Mouse (Mus musculus) 3T3-L1 (cell line): ENCODE measurements around the gene Gfra1.

Source experiments
- DNase-seq: peaks from one replicate; pipeline ENCODE4 v3.0.0-alpha.2; 2015; ENCODE audit warnings: low read depth, low spot score

Gfra1 gene

DNA sequence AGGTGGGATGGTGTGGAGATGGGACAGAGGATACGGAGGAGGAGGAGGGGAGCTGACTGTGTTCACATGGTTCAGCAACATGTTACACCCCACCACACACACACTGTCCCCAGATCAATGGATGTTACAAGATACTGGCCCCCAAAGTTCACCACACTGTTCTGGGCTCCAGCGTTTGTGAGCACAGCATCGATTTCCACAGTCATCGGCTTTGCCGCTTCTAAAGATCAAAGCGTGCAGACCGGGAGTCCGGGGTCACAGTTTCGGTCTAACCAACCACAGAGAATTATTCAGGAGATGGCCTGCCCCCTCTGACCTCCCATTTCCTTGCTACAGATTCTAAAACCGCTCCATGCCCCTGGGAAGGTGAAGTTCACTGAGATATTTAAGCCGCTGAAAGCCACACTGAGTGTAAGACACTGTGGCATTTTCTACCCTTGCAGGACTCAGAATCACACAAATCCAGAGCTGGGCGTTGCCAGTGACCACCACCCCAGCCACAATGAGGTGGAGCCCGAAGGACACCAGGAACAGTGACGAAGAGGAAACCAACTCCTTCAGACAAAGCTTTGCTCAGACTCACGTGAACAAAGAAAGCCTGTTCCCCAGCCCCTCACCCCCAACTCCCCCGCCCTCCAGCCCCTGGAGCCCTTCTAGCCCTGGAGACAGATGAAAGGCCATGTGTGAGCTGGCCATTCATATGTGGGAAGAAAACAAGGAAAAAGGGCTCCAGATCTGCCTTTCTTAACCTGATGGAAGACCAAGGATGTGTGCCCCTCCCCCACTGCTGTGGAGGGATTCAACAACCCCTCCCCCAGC, 59.7 kb downstream of the Gfra1 start:
- DNase-seq, result no peak

DNA sequence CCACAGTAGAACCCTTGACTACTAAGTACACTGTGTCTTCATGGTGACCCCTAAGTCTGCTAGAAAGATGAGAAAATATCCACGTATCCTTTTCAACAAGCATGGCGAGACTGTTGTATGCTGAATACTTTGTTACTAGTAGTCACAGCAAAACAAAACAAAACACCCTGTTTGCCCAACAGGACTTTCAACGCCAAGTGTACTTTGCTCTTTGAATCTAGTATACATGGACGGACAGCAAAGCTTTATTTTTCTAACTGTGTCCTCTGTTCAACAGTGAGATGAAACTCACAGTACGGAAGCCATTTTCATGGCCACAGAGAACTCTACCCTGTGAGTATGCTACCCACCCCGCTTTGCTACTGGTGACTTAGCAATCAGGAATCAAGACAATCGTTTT, 62.6 kb downstream of the Gfra1 start:
- DNase-seq, result no peak

DNA sequence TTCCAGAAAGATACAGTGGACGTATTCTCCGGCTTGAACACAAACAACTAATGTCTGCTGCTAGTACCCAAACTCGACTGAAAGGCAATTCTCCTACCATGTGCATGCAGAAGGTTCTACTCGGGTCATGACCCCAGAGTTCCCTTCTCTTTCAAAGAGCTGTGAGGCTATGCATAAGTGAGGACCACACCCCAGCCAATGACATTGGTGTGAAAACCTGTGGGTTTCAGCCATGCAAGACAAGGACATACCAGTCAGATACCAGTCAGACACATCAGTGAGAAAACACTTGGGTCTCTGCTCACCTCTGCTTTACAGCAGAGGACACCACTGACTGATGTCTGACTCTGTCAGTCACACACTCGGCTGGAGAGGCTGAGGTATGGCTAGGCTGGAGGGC, 63.9 kb downstream of the Gfra1 start:
- no peak for DNase-seq

DNA sequence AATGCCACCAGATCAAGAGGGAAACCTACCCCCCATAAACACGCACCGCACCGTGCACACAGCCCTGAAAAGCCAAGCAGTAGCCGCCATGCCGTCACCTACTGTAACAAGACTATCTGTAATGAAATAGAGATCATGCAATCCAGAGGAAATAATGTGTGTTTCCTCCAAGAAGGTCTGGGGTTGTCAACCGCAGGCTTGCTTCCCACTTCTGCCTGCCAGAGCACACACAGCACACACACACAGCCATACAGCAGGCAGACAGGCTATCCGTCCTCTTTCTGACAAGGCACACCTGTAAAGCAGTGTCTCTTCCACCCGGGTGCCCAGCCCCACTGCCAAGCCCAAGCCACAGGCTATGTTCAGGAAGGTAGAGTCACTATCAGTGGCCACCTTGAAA, 66.2 kb downstream of the Gfra1 start:
- DNase-seq, result no peak

DNA sequence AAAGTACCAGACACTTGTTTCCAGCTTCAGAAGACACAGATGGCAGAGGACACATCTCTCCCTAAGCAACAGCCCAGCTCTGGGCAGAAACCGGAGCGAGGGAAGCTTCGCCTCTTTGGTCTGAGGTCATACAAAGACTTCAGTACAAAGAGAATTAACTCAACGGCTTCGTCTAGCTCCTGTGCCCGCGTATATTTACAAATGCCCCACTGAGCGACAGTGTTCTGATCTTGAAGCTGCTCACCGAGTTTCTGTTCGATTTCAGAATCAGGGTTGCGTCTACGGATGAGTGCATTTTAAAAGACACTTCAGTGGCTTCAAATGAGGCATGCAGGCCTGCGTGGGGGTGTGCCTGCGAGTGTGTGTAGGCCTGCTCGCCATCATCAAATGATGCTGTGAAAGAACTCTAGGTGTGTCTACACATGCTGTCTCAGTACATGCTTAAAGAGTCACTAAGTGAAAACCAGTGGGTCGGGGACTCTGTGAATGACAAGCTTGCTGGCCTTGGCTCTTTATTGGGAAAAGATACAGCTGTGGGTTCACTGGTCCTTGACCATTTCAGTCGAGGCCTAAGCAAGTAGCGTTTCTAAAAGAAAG, 66.8 kb downstream of the Gfra1 start:
- no peak for DNase-seq

DNA sequence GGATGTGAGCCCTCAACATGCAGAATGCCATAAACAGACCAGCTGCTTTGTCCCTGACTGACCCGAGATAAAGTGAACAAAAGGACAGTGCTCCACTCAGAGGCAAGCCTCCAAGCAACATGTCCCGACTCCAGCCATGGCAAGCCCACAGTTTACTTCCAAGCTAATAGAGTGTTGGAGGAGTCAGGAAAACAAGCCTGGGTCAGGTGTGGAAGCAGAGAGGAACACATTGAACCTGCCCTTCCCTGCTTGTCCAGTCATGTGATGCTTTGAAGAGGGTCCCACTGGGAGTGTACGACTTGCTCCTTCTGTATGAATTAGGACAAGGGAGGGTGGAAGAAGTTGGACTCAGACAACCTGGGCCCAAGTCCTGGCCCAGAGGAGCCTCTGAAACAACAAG, 72.4 kb downstream of the Gfra1 start:
- no peak for DNase-seq

DNA sequence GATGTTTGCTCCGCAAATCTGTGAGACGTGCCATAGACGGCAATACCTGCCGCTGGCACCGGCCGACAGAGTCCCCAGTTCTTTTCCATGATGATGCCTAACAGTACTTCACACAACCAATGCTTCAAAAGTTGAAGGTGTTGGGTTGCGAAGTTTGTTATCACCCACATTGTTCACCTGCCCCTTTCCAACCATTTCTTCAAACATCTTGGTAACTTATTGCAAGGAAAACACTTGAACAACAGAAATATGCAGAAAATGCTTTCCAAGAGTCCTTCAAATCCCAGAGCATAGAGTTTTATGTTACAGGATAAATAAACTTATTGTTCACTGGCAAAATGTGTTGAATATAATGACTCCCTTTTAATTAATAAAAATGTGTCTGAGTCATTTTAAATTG, 73.2 kb downstream of the Gfra1 start:
- DNase-seq, result no peak

DNA sequence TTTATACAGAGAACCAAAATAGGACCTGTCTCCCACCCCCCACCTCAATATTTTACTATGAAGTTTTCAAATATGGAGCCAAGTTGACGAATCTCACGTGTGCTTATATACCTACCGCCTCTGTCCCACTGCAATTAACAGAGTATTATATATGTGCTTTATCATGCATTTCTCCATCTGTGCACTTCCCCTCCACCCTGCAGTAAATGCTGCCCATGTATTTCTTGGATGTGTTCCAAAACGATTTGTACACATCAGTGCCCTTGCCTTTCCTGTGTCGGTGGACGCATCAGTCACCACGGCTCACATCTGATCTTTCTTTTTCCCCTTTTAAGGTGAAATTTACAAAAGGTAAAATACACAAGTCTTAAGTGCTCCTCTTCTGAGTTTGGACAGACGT, 77.7 kb downstream of the Gfra1 start:
- peak; percentile 4 for DNase-seq

DNA sequence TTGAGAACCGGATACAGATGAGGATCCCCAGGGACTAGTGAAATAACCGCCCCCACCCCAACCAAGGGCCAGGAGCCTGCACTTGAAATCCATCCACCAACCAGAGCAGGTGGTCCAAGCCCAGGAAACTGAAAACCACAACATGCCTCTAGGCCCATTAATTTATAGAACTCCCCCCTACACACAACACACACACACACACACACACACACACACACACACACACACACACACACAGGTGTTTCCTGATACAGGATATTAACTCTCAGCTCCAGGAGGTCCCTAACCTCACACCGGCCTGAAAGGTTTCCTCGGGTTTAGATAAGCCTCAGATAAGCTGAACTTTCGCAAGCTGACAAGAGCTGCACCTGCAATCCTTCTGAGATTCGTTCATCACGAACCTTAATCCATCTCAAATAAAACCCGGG, 79.0 kb downstream of the Gfra1 start:
- no peak for DNase-seq

DNA sequence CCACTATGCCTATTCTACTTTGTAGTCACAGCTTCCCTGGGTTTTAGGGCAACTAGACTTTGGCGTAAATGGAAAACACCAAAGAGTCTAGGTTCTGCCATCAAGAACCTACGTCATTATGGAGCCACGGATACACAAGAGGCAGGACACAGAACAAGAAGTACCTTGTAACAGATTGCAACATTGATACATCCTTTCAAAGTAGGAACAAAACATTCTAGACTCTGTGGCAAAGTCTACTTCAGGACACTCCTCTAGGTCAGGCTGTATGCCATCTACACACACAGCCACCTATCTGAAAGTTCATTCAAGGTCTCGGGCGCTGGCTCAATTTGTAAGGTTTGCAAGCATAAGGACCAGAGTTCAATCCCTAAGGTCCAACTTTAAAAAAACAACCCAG, 81.1 kb downstream of the Gfra1 start:
- no peak for DNase-seq

DNA sequence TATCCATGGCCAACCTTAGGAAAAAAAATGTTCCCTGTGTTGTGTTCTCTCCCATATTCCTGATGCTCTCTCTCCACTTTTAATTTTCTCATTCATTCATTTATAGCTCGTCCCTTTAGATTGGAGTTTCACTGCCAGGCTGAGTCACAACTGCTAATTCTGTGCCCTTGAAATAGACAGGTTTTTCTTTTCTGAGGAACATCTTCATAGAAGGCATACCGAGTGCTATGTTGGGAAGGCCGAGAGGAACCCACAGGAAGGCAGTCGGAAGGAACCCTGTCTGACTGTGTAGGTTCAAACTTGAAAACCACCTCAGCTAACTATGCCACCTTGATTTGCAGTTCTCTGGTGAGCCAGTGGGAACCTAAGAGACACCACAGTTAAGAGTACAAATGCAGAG, 81.6 kb downstream of the Gfra1 start:
- DNase-seq, result no peak

DNA sequence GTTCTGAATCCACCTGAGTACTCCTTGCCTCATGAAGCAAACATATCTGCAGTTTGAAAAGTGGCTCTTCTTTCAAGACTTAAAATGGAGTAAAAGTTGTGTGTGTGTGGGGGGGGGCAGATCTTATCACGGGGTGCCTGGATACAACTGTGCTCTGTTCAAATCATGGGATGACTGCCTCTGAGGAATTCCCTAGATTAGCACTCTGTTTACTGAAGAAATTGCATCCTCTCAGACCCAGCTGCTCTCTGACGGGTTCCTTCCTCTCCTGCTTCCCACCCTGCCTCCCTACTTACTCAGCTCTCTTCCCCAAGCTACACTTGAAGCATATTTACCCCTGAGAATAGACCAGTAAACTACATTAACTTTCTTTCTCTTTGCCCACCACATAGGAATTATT, 87.2 kb downstream of the Gfra1 start:
- DNase-seq, result no peak

DNA sequence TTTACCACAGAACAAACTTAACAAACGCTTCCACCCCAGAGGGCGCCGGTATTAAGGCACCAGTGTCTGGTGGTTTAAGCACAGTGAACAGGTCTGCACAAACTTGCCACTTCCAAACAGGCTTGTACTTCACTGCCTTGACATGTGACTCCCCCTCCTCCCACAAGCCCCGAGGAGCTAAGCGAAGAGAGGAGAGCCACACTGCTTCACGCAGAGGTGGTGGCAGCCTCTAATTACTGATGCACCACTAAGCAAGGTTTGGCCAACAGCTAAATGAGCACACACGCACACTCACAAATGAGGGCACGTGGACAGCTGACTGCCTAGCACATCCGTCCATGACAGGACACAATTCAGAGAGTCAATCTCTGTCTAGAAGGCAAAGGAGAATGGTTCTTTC, 91.0 kb downstream of the Gfra1 start:
- DNase-seq, result no peak

DNA sequence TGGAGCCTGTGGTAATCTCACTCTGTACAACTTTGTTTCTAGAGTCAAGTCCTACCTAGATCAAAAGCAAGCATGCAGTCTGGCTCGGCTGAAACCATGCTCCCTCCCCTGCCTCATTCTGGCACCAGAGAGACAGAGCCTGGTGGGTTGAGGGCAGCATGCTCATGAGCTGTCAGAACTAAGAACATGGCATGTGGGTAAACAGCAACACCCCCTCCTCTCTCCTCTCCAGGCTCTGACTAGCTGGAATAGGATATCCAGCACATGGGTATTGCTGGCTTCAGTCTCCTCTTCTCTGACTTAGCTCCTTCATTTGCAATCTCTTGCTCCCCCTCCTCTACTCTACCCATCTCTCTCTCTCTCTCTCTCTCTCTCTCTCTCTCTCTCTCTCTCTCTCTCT, 94.7 kb downstream of the Gfra1 start:
- no peak for DNase-seq

DNA sequence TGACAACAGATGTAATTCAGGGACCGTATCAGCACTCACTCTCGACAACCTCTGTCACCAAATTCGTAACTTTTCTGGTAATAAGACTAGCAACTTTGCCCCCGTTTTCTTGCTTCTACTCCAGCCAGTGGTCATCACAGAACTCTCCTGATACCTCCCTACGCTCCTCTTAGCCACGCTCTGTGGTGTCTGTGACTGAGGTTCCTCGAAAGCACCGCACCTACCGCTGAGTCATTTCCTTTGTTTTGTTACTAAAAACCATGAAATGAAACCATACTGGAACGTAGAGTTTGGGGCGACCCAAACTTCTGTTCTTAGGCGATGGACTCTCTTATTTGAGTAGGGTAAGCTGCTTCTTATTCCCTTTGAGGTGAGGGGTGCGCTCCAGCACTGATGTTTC, 97.6 kb downstream of the Gfra1 start:
- no peak for DNase-seq

DNA sequence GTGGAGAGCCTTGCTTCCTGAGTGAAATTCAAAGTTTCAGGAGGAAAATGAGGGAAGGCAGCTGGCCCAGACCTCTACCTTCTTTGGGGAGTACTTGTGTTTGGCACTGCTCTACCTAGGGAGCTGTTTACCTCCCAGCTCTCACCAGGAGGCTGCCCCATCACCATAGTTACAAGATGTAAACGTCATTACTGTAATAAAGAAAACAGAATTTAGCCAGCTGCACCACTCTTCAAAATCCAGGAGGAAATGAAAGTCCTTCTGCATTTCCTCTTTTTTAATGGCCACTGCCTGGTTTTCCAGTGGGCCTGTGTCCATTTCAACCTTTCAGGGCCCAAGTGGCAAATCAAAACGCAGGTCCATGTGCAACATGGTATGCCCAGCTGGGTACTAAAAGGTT, 101.8 kb downstream of the Gfra1 start:
- DNase-seq, result no peak

DNA sequence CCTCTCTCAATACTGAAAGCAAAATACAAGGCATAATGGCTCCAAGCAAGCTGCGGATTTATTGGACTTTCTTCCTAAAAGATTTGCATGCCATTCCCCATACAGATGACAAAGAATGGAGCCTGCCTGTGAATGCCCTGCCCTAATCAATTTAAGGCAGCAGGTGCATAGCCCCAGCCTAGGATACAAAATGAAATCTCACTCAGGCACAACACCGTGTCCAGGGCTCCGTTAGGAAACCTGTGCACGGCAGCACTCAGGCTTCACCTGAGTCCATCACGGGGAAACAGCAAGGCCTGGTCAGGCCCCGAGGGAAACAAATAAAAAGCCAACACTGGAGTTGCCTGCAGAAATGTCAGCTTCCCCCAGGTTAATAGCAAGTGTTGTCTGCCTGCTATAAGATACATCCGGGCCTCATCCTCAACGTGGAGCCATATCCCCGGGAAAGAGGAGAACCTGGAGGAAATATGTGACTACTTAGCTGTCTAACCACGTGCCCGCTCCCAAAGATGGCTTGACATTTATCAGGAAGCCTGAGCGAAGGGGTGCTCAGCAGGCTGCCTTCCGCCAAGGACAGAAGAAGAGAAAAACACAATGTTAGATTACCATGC, 102.3 kb downstream of the Gfra1 start:
- DNase-seq, result no peak

DNA sequence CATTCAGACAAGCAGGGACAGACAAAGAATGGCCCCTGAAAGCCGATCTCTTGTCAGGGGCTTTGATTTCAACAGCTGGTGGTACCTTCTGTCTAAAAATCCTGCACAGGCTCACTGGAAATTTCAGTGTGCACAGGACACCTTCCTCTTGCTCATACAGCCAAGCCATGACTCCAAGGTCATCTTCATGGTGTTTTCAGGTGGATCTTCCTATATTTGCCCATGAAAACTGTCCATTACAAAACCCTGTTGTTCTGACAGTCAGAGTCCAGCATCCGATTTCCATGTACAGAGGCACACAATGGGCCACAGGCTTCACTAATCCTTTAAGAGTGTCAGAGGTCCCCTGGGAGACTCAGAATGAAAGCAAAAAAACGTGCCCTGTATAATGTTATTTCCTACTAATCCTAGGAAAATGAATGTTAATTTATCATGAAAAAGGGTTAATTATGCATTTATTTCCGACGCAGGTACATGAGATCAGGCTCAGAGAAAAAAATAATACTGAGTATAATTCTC, 105.8 kb downstream of the Gfra1 start:
- no peak for DNase-seq

DNA sequence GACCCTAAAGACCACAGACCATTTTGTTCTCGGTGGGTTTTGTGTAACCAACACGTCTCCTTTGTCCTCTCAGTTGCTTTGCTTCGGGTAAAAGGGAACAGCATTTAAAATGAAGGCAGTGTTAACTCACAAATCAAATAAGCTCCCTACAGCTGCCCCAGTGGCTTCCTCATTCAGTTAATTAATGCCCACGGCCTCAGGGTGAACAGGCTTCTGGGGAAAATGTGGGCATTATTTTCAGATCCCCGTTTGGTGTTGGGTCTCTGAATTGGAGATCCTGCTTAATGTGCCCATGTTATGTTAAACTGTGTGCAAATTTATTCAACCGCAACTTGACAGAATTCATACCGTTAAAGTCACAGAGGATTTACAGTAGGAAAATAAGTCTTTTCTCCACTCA, 110.6 kb downstream of the Gfra1 start:
- no peak for DNase-seq

DNA sequence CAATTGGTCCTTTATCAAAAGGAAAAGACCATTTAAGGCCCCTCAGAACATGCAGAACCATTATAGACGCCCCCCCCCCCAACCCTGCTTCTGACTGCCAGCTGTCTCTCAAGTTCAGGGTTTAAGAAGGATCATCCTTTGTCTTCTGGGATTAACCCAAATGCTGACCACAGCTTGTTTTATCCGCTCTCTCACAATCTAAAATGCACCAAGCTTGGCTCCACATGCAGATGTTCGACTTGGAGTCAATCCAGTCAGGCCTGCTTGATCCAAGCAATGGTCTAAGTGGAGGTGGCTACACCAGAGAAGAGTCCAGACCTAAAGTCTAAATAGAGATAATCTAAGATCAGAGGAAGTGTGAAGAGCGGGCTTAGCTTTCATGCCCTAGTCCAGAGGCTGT, 114.4 kb downstream of the Gfra1 start:
- no peak for DNase-seq

DNA sequence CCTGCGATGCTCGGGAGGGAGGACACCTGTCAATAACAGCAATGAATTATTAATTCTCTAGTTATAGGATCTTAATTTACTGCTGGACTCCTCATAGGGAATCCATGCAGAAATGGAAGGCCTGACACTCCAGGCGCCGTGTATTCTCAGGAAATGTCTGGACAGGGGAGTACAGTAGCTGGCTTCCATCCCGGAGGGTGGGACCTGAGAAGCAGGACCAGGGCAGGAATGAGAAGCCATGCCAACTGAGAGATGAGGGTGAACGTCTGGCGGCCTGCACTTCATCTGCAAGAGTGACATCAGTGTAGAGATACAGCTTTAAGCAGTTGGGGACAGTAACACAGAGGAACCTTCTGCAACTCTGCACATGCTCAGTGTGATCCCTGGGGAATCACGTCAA, 115.5 kb downstream of the Gfra1 start:
- DNase-seq, result no peak

DNA sequence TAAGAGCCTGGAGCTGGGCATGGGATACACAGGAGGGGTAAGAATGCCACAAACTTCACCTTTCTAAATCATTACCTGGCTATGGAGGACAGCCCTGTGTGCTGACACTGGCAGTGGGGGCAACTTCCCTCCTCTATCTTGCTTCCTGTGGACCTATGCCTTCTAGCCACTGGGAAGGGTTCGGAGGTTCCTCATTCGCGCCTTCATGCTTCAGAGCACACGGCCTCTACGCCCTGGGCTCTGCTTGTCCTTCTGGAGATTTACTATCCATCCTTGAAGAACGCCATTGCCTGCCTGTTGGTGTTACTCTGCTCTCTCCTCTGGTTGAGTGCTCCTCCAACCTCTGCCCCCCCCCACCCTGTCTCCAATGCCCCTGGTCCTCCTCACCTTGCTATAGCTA, 118.9 kb downstream of the Gfra1 start:
- no peak for DNase-seq
